Mouse (Mus musculus) forebrain, embryonic 11.5 days (tissue): ENCODE measurements around the gene Stx8. TPM values are rescaled to one million over a fixed set of nuclear protein-coding genes. Genes with fewer than 3 reads are reported as not detected.

Experiments used
- ATAC-seq: fragments of 200-750 bp; cut with Nextera tagmentation; replicated peaks from 2 replicates; pipeline ENCODE4 v1.8.0; 2017; ENCODE audit warnings: moderate TSS enrichment; ENCODE audit not compliant: low FRiP score
- DNase-seq: peaks from one replicate; pipeline ENCODE4 v3.0.0-alpha.2; 2017; ENCODE audit warnings: low spot score
- H3K27ac ChIP-seq: fragments of 300-500 bp; sonication (generic); 2 replicates; pipeline ENCODE4 v1.5.1; 2014; ENCODE audit warnings: low read depth, low read length
- H3K27me3 ChIP-seq: fragments of 300-500 bp; sonication (generic); 2 replicates; pipeline ENCODE4 v1.6.1; 2014; ENCODE audit warnings: mild to moderate bottlenecking, low read length, mixed read lengths; ENCODE audit not compliant: control insufficient read depth, insufficient read depth
- H3K36me3 ChIP-seq: fragments of 300-500 bp; sonication (generic); 2 replicates; pipeline ENCODE4 v1.6.1; 2014; ENCODE audit warnings: mild to moderate bottlenecking, low read length, moderate library complexity, mixed read lengths; ENCODE audit not compliant: control insufficient read depth, insufficient read depth
- H3K4me1 ChIP-seq: fragments of 300-500 bp; sonication (generic); replicated peaks from 2 replicates; pipeline ENCODE4 v1.6.1; 2014; ENCODE audit warnings: low read length, mixed read lengths; ENCODE audit not compliant: control insufficient read depth, insufficient read depth
- H3K4me2 ChIP-seq: fragments of 300-500 bp; sonication (generic); 2 replicates; pipeline ENCODE4 v1.6.1; 2014; ENCODE audit warnings: low read depth, mild to moderate bottlenecking, low read length, moderate library complexity, mixed read lengths; ENCODE audit not compliant: severe bottlenecking
- H3K4me3 ChIP-seq: fragments of 300-500 bp; sonication (generic); 2 replicates; pipeline ENCODE4 v1.5.1; 2014; ENCODE audit warnings: low read depth, low read length
- H3K9ac ChIP-seq: fragments of 300-500 bp; sonication (generic); 2 replicates; pipeline ENCODE4 v1.6.1; 2014; ENCODE audit warnings: low read length
- H3K9me3 ChIP-seq: fragments of 300-500 bp; sonication (generic); 2 replicates; pipeline ENCODE4 v1.6.1; 2016; ENCODE audit warnings: low read length, mixed read lengths; ENCODE audit not compliant: control insufficient read depth
- WGBS: fragments of 180-500 bp; shearing (Covaris S2); extraction: QIAGEN DNeasy Blood & Tissue Kit; methylation state at CpG from one replicate; pipeline ENCODE4 v1.1.7; 2014; 5-methylcytosine and 5-hydroxymethylcytosine counted together
- polyA plus RNA-seq: library from polyadenylated mRNA; unstranded; fragments of >200 nt; fragmentation: Nextera tagmentation; extraction: Ambion mirVana; gene quantifications from 2 replicates; pipeline ENCODE4 v1.2.1, GENCODE M21; 2014

Stx8 gene
- polyA plus RNA-seq, 1 experiment from 2014 or later: 52.6 TPM

DNA sequence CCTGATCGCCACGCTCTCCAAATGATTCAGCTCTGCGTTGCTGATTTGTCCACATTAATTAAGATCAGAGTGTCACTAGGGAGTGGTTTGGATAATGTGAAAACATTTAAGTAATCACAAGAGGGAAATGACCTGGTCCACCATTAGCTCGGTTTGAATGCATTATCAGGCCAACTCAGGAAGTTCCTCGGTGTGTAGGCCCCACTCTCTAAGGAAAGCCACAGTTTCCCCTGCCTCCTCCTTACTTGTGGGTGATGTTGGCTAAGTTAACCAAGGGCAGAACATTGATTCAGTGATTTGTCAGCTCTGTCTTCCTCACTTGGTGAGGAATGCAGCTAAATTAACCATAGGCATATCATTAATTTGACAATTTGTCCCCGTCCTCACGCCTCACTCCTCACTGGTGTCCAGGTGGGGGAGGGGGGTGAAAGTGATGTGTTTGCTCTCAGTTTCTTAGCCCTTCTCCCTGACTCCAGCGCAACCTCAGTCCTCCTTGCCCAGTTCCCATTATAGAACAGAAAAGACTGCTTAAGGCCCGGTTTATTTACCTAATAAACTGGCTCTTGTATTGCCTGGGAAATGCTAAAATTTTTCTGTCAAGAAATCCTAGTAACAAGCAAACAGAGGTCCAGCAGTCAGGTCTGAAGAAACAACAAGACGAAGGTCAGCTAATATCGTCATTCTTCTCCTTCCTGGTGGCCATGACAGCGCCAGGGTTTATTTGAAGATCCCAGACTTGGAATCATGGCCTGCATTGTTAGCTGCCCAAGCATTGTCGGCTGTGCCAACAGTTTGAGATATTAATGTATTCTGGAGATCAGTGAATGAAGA, 178.5 kb downstream of the Stx8 start:
- peak overlapping the region; percentile 10; the same call in 1 of the 2 replicates for H3K9ac ChIP-seq
- peak overlapping the region; percentile 92 for H3K27ac ChIP-seq
- H3K36me3 ChIP-seq: no peaks in the 10 kb centered on the region
- no peaks in the 10 kb centered on the region for H3K9me3 ChIP-seq
- no peak for ATAC-seq
- H3K27me3 ChIP-seq: peaks cover 20% of the 10 kb centered on the region
- peak overlapping the region; percentile 31 for H3K4me2 ChIP-seq
- WGBS: 28% methylated on average over 13 of the region's 13 CpGs
- no peak overlapping the region for H3K4me3 ChIP-seq
- H3K4me1 ChIP-seq: peaks cover 34% of the 10 kb centered on the region
- DNase-seq: no peak

DNA sequence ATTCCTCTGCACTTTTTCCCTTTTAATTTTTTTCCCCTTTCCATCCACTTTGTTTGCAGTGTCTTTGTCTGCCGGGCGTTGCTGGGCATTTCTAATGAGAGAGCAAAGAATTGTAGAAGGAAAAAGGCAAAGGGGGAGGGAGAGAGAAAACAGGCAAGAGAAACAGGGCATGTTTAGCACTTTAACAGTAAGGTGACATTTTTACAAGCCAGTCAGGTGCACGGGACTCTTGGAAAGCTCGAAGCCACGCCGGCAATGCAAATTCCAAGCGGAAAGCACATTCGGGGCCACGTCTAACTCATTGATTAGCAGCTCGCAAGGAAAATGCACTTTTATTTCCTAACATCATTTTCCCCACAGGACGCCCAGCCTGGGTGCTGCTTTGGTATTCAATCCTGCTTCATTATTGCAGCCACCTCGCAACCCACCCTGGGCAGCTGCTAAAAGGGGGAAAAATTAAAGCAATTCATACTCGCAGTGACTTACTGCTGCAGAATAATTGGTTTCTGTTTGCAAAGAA, 179.1 kb downstream of the Stx8 start:
- Histone ChIP-seq H3K9ac (peak overlapping the region; percentile 33), H3K27me3 (peaks cover 23% of the 10 kb centered on the region), H3K9me3 (no peaks in the 10 kb centered on the region), H3K4me1 (peaks cover 38% of the 10 kb centered on the region), H3K4me2 (peak overlapping the region; percentile 31; the same call in 1 of the 2 replicates), H3K36me3 (no peaks in the 10 kb centered on the region), H3K4me3 (no peak overlapping the region), H3K27ac (peak overlapping the region; percentile 92)
- 4% methylated on average over 13 of the region's 13 CpGs for WGBS
- ATAC-seq: no peak
- DNase-seq: peak; percentile 69

DNA sequence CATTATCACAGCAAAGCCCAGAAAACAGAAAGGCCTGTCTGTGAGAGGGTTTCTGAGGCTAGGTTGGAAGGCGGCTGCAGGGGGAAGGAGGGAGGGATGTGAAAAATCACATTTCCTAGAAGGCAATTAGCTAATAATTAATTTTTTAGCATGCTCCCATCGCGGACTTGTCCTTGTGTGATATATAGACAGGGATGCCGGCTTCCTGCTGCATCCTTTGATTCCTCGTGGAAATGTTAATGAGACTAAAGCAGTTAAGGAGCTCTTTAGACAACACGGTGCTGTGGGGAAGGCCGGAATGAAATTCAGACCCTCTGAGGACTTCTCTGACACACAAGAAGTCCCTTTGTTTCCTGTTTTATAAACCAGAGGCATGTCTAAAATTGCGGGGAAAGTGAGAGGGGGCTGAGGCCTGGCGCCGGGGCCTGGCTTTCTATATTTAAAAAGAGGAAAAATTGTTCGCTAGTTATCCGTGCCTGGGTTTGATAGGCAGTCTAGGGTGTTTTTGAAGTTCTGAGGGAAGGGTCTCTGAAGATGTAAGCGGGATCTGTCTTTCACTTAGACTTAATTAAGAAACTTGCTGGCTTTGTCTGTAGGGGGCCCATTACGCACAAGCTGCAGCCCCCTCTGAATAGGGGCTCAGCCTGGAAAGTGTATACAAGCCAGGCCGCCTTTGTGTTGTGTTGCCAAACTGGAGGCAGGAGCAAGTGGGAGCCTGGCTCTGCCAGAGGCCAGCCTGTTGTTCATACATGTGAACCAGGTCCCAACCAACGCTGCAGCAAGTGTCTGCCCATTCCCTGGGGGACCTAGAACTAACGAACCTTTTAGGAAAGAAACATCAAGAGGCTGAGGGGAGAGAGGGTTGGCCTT, 179.8 kb downstream of the Stx8 start:
- H3K27ac ChIP-seq: peak overlapping the region; percentile 92
- ATAC-seq: peak; percentile 86
- peak; percentile 85 for DNase-seq
- H3K27me3 ChIP-seq: peaks cover 23% of the 10 kb centered on the region
- no peaks in the 10 kb centered on the region for H3K9me3 ChIP-seq
- peaks cover 39% of the 10 kb centered on the region for H3K4me1 ChIP-seq
- no peak overlapping the region for H3K4me3 ChIP-seq
- peak overlapping the region; percentile 31; the same call in 1 of the 2 replicates for H3K4me2 ChIP-seq
- H3K36me3 ChIP-seq: no peaks in the 10 kb centered on the region
- WGBS: under 1% methylated on average over 17 of the region's 17 CpGs
- H3K9ac ChIP-seq: peak overlapping the region; percentile 33; the same call in 1 of the 2 replicates

DNA sequence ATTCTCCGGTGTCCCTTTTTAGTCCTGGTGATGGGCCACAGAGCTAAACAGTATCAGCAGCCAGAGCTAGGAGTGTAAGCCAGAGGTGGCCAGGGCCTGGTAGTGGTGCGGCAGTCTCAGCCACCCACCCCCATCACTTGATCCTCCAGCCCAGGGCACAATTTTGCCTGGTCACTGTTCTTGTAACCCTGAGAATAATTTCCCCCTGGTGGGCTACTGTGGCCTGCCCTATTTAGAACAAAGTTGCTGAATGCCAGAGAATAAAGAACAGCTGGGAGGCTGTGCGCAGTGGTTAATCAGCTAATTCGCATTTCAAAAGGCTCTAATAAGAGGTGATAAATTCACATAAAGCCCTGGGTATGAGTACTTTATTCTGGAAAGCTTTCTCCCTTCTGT, 180.5 kb downstream of the Stx8 start:
- Histone ChIP-seq H3K4me1 (peaks cover 45% of the 10 kb centered on the region), H3K36me3 (no peaks in the 10 kb centered on the region), H3K9me3 (no peaks in the 10 kb centered on the region), H3K4me3 (no peak overlapping the region), H3K27ac (peak overlapping the region; percentile 92), H3K9ac (no peak overlapping the region; the same call in 1 of the 2 replicates), H3K27me3 (peaks cover 23% of the 10 kb centered on the region), H3K4me2 (peak overlapping the region; percentile 39)
- peak; percentile 67 for ATAC-seq
- peak; percentile 81 for DNase-seq
- 5% methylated on average over 4 of the region's 4 CpGs for WGBS

DNA sequence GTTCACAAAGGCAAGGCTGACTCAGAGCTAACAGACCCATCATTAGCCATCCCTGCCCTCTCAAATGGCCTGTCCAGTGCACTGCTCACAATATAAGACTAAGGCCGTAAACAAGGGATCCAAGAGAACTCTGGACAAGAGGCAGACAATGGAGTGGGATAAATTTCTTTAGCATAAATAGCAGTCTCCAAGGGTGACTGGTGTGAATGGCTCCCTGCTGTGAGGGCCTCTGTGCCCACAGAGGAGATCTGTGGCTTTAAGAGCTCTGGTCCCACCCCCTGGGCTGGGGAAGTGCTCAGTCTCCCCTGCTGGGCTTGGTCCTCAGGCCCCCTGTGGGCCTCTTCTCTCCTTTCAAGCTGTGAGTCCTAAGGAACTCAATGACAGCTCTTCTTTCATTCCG, 184.9 kb downstream of the Stx8 start:
- H3K4me2 ChIP-seq: peak overlapping the region; percentile 33
- WGBS: 13% methylated on average over 2 of the region's 2 CpGs
- no peaks in the 10 kb centered on the region for H3K36me3 ChIP-seq
- peak overlapping the region; percentile 64; the same call in 1 of the 2 replicates for H3K27ac ChIP-seq
- H3K27me3 ChIP-seq: peaks cover 21% of the 10 kb centered on the region
- no peak overlapping the region for H3K4me3 ChIP-seq
- H3K9ac ChIP-seq: peak overlapping the region; percentile 8; the same call in 1 of the 2 replicates
- H3K9me3 ChIP-seq: no peaks in the 10 kb centered on the region
- DNase-seq: peak; percentile 81
- ATAC-seq: peak; percentile 75
- H3K4me1 ChIP-seq: peaks cover 28% of the 10 kb centered on the region

DNA sequence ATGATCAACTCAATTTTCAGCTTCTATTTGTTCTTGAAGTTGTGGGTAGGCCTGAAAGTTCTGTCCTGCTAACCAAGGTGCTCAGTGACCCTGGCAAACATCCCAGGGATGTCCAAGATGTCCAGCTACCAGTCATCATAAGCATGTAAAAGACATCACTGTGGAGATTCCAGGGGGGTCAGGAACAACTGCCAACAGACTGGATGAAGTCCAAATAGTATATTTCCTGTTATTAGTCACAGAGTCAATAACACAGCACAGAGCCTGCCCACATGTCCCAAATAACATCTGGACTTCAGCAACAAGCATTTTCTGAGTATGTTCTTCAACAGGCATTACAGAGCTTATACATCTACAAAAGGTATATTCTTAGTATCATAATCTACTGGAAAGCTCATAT, 189.8 kb downstream of the Stx8 start:
- Histone ChIP-seq H3K9ac (no peak overlapping the region), H3K4me3 (no peak overlapping the region), H3K4me2 (no peak overlapping the region), H3K4me1 (peaks cover 9% of the 10 kb centered on the region), H3K36me3 (no peaks in the 10 kb centered on the region), H3K27me3 (no peaks in the 10 kb centered on the region), H3K27ac (no peak overlapping the region), H3K9me3 (no peaks in the 10 kb centered on the region; the same call in 1 of the 2 replicates)
- ATAC-seq: no peak
- no peak for DNase-seq

DNA sequence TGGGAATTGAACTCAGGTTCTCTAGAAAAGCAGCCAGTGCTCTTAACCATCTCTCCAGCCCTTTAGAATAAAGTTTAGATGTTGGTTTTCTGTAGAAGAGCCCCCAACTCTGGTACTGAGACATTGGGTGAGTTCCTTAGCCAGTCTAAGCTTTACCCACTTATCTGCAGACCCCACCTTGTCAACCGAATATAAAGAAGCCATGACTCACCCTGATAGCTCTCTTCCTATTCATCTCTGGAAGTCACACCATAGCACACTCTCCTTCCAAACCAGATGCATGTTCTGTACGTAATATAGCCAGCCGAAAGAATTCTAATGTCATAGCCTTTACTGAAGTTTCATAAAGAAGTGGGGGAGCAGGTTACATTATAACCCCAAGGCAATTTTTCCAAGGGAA, 192.2 kb downstream of the Stx8 start:
- no peaks in the 10 kb centered on the region for H3K27me3 ChIP-seq
- ATAC-seq: no peak

DNA sequence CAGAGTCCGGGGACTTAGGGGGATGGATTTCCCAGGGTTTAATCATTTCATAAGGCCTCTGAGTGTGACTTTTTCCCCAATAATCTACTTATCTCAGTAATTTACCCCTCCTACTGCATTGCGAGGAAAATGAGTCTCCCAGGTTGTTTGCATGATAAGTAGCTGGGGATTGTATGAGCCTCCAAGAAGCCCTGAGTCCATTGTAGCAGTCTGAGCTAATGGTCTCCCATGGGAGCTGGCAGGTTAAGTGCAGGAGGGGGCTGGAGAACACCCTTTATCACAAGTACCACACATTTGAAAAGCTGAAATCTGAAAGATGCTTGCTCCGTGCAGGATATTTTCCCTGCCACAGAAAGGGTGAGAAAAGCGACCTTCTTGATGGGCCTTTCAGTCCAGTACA, 193.9 kb downstream of the Stx8 start:
- no peak for ATAC-seq
- no peak overlapping the region for H3K4me2 ChIP-seq
- no peaks in the 10 kb centered on the region for H3K36me3 ChIP-seq
- no peaks in the 10 kb centered on the region for H3K27me3 ChIP-seq
- no peaks in the 10 kb centered on the region for H3K4me1 ChIP-seq
- H3K27ac ChIP-seq: peak overlapping the region; percentile 9; the same call in 1 of the 2 replicates
- 38% methylated on average over 4 of the region's 4 CpGs for WGBS
- no peaks in the 10 kb centered on the region; the same call in 1 of the 2 replicates for H3K9me3 ChIP-seq
- H3K9ac ChIP-seq: no peak overlapping the region
- no peak for DNase-seq
- H3K4me3 ChIP-seq: no peak overlapping the region

More for the DNA sequence above, 192.2 kb downstream of the Stx8 start:
- no peak overlapping the region for H3K27ac ChIP-seq
- H3K4me1 ChIP-seq: no peaks in the 10 kb centered on the region
- H3K36me3 ChIP-seq: no peaks in the 10 kb centered on the region
- WGBS: 94% methylated on average over 3 of the region's 3 CpGs
- H3K9ac ChIP-seq: no peak overlapping the region
- H3K4me2 ChIP-seq: no peak overlapping the region
- DNase-seq: no peak
- no peak overlapping the region for H3K4me3 ChIP-seq
- H3K9me3 ChIP-seq: no peaks in the 10 kb centered on the region; the same call in 1 of the 2 replicates
